Mouse (Mus musculus) C2C12 (cell line): Measurements from ENCODE around the gene Cbfa2t3. TPM values are rescaled to one million over a fixed set of nuclear protein-coding genes. Genes with fewer than 3 reads are reported as not detected.

ENCODE experiments used
- H3K27me3 ChIP-seq: one replicate; pipeline ENCODE4 v1.6.1; 2011; ENCODE audit not compliant: control insufficient read depth, insufficient read depth, insufficient read length
- H3K36me3 ChIP-seq: one replicate; pipeline ENCODE4 v1.6.1; 2011; ENCODE audit not compliant: control insufficient read depth, insufficient read depth
- H3K4me3 ChIP-seq: one replicate; pipeline ENCODE4 v1.5.1; 2011; ENCODE audit warnings: mild to moderate bottlenecking, control low read depth; ENCODE audit not compliant: poor library complexity, insufficient read depth, severe bottlenecking
- H3K79me2 ChIP-seq: one replicate; pipeline ENCODE4 v1.6.1; 2011; ENCODE audit not compliant: control insufficient read depth, insufficient read depth
- H3K79me3 ChIP-seq: one replicate; pipeline ENCODE4 v1.6.1; 2011; ENCODE audit warnings: low read depth, control low read depth
- H3ac ChIP-seq: one replicate; pipeline ENCODE3; 2011; ENCODE audit warnings: low read depth; ENCODE audit not compliant: control insufficient read depth, insufficient read length
- CEBPB ChIP-seq: IDR thresholded peaks from one replicate; pipeline ENCODE4 v1.6.1; 2011; ENCODE audit warnings: low read depth, mild to moderate bottlenecking, control low read depth, moderate library complexity
- CTCF ChIP-seq: IDR thresholded peaks from one replicate; pipeline ENCODE4 v1.5.1; 2011; ENCODE audit not compliant: control insufficient read depth, insufficient read depth, insufficient read length
- FOSL1 ChIP-seq: IDR thresholded peaks from one replicate; pipeline ENCODE4 v1.8.0; 2011; ENCODE audit warnings: mild to moderate bottlenecking, low read length; ENCODE audit not compliant: poor library complexity, insufficient read depth, severe bottlenecking
- MAX ChIP-seq: IDR thresholded peaks from one replicate; pipeline ENCODE4 v1.6.1; 2011; ENCODE audit warnings: mild to moderate bottlenecking, control low read depth
- MYOD1 ChIP-seq: IDR thresholded peaks from one replicate; pipeline ENCODE4 v1.6.1; 2011; ENCODE audit warnings: low read depth; ENCODE audit not compliant: control insufficient read depth, insufficient read length
- MYOG ChIP-seq: IDR thresholded peaks from one replicate; pipeline ENCODE4 v1.6.1; 2011; ENCODE audit not compliant: control insufficient read depth, insufficient read length; ENCODE audit errors: extremely low read depth
- USF1 ChIP-seq: IDR thresholded peaks from one replicate; pipeline ENCODE4 v1.6.1; 2011; ENCODE audit warnings: low read depth, mild to moderate bottlenecking, control low read depth, moderate library complexity
- polyA plus RNA-seq: library from polyadenylated mRNA; unstranded; fragments of >200 nt; fragmentation: generic; extraction: Trizol; gene quantifications from one replicate; pipeline ENCODE4 v1.2.1, GENCODE M21; 2012; ENCODE audit warnings: missing spikeins

Cbfa2t3 gene
- polyA plus RNA-seq, 1 experiment: 0.15 TPM

- Histone ChIP-seq H3K36me3 (no peaks in the 10 kb centered on the region), H3K4me3 (no peak overlapping the region), H3K79me3 (no peaks in the 10 kb centered on the region), H3ac (no peak overlapping the region), H3K27me3 (no peaks in the 10 kb centered on the region), H3K79me2 (no peaks in the 10 kb centered on the region)
- TF ChIP-seq CTCF (no peak), MYOG (no peak), USF1 (no peak), MAX (no peak)
Observed at GRCm38 (mm10) chr8:122606810-122607209, 92.1 kb downstream of the Cbfa2t3 start.

DNA sequence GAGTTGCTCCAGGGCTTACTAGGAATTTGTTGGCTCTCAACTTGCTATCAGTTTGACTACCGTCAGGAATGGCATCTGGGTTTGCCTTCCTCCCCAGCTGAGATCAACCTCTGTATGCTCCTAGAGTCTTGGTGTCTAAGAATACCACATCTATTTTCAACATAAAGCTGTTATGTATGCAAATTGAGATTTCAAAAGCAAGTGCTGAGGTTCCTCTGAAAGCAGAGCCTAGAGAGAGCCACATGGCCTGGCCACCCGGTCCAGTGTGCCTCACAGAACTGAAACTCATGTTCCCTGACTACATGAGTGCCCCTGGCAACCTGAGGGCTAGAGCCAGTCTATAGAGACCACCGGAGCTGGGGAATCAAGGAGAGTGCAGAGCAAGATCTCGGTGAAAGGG lies 93.5 kb downstream of the Cbfa2t3 start:
- H3ac ChIP-seq: no peak overlapping the region
- no peaks in the 10 kb centered on the region for H3K36me3 ChIP-seq
- no peaks in the 10 kb centered on the region for H3K27me3 ChIP-seq
- no peaks in the 10 kb centered on the region for H3K79me3 ChIP-seq
- no peak for TF ChIP-seq MYOD1
- no peak for TF ChIP-seq CTCF
- no peak overlapping the region for H3K4me3 ChIP-seq
- no peaks in the 10 kb centered on the region for H3K79me2 ChIP-seq

DNA sequence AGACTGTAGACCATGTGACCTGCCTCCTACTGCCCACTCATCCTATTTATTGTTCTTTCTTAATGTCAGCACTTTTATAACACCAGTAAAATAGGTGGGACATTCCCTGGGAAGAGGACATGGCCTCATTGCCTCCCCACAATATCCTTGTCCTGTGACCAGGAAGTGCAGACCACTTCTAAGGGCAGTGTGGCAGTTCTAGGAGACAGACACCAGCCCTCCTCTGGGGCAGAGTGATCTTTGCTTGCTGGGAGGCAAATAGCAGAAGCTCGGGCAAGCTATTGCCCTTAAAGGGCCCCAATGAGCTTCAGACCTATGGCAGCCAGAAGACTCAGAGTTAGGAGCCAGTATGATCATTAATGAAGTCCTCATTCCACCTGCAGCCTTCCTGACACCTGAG lies 94.3 kb downstream of the Cbfa2t3 start:
- Histone ChIP-seq H3K4me3 (no peak overlapping the region), H3K79me2 (no peaks in the 10 kb centered on the region), H3K27me3 (no peaks in the 10 kb centered on the region), H3ac (no peak overlapping the region), H3K36me3 (peaks cover 6% of the 10 kb centered on the region), H3K79me3 (no peaks in the 10 kb centered on the region)
- TF ChIP-seq USF1 (no peak), CTCF (no peak), FOSL1 (no peak), MYOD1 (no peak), MAX (no peak), CEBPB (no peak), MYOG (no peak)

DNA sequence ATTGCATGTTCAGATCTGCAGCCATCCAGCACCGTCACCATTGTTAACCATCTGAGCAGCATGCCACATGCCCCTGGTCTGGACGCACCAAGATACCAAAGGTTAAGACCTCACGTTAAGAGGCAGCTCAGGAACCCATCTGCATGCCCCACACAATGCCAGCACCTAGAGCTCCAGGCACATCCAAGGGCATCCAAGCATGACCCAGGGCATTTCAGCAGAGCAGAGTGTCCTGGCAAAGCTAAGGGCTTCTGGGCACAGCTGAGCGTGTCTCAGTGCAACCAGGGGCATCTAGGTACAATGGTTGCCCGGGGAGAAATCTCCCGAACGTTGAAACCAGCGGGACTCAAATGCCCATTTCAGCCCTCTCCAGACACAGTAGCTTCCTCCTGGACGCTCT lies 98.2 kb downstream of the Cbfa2t3 start:
- Histone ChIP-seq H3K36me3 (peaks cover 7% of the 10 kb centered on the region), H3ac (no peak overlapping the region), H3K79me2 (no peaks in the 10 kb centered on the region), H3K4me3 (no peak overlapping the region), H3K79me3 (no peaks in the 10 kb centered on the region), H3K27me3 (no peaks in the 10 kb centered on the region)
- TF ChIP-seq MAX (no peak), CTCF (no peak), CEBPB (no peak), MYOG (no peak), FOSL1 (no peak), USF1 (no peak), MYOD1 (no peak)

DNA sequence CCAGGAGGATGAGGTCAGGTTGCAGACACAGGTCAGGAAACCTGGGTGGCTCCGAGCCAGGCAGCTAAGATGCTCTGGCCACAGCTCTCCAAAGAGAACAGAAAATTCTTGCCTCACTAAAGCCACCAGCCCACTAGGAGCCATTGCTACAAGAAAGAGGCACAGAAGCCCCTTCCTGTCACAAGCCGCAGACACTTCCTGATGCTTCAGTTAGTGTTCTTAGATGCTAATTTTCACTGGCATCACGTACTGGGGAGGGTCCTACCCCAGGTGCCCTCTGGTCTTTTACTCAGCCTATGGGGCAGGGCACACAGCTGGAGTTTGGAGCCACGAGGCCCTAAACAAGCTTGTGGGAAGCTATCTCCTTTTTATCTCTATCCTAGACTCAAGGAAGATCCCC lies 102.9 kb downstream of the Cbfa2t3 start:
- TF ChIP-seq MAX (no peak), USF1 (no peak), MYOD1 (no peak), CTCF (no peak), FOSL1 (no peak), CEBPB (no peak), MYOG (no peak)
- Histone ChIP-seq H3ac (no peak overlapping the region), H3K79me2 (no peaks in the 10 kb centered on the region)

GRCm38 (mm10) chr8:122593783-122594507 lies 105.0 kb downstream of the Cbfa2t3 start:
- Histone ChIP-seq H3K79me2 (no peaks in the 10 kb centered on the region), H3ac (no peak overlapping the region), H3K4me3 (no peak overlapping the region), H3K36me3 (no peaks in the 10 kb centered on the region), H3K79me3 (no peaks in the 10 kb centered on the region), H3K27me3 (no peaks in the 10 kb centered on the region)
- TF ChIP-seq CEBPB (no peak), MAX (no peak), CTCF (no peak), USF1 (no peak), FOSL1 (no peak)

More for the DNA sequence above, 102.9 kb downstream of the Cbfa2t3 start:
- Histone ChIP-seq H3K4me3 (no peak overlapping the region), H3K79me3 (no peaks in the 10 kb centered on the region), H3K27me3 (no peaks in the 10 kb centered on the region), H3K36me3 (peaks cover 7% of the 10 kb centered on the region)
